Mouse (Mus musculus) fibroblast of lung, adult 2 months (primary cell): ENCODE measurements around the gene Slc39a8.

Source experiments
- DNase-seq: peaks from one replicate; pipeline ENCODE4 v3.0.0-alpha.2; 2011; ENCODE audit warnings: low read depth

The Slc39a8 gene

GRCm38 (mm10) chr3:135845860-135846259 lies 20.8 kb downstream of the Slc39a8 start:
- DNase-seq = no peak

GRCm38 (mm10) chr3:135851607-135852006 lies 26.5 kb downstream of the Slc39a8 start:
- DNase-seq = no peak

GRCm38 (mm10) chr3:135853604-135854297 lies 28.7 kb downstream of the Slc39a8 start:
- no peak for DNase-seq

- DNase-seq = no peak
These were observed 29.4 kb downstream of the Slc39a8 start for GRCm38 (mm10) chr3:135854298-135854984.

GRCm38 (mm10) chr3:135854985-135855340 lies 29.9 kb downstream of the Slc39a8 start:
- no peak for DNase-seq

GRCm38 (mm10) chr3:135856303-135856702 lies 31.2 kb downstream of the Slc39a8 start:
- no peak for DNase-seq

- DNase-seq = no peak
These were observed 32.1 kb downstream of the Slc39a8 start for GRCm38 (mm10) chr3:135857134-135857533.

- DNase-seq = no peak
These were observed 34.4 kb downstream of the Slc39a8 start for GRCm38 (mm10) chr3:135859431-135859830.

GRCm38 (mm10) chr3:135862804-135863203 lies 37.7 kb downstream of the Slc39a8 start:
- peak; percentile 16 for DNase-seq

GRCm38 (mm10) chr3:135869041-135869440 lies 44.0 kb downstream of the Slc39a8 start:
- DNase-seq = no peak

GRCm38 (mm10) chr3:135872325-135872724 lies 47.2 kb downstream of the Slc39a8 start:
- DNase-seq = no peak

- peak; percentile 2 for DNase-seq
These were observed 48.5 kb downstream of the Slc39a8 start for GRCm38 (mm10) chr3:135873596-135873995.

- no peak for DNase-seq
These were observed 53.0 kb downstream of the Slc39a8 start for GRCm38 (mm10) chr3:135878048-135878447.

- DNase-seq = no peak
These were observed 61.0 kb downstream of the Slc39a8 start for GRCm38 (mm10) chr3:135885927-135886658.

GRCm38 (mm10) chr3:135886659-135887027 lies 61.6 kb downstream of the Slc39a8 start:
- peak; percentile 43 for DNase-seq

- no peak for DNase-seq
These were observed 62.2 kb downstream of the Slc39a8 start for GRCm38 (mm10) chr3:135887033-135887855.

- no peak for DNase-seq
These were observed 62.7 kb downstream of the Slc39a8 start for GRCm38 (mm10) chr3:135887856-135888155.

GRCm38 (mm10) chr3:135889401-135889800 lies 64.3 kb downstream of the Slc39a8 start:
- DNase-seq = no peak

GRCm38 (mm10) chr3:135903366-135903765 lies 78.3 kb downstream of the Slc39a8 start:
- DNase-seq = no peak

- no peak for DNase-seq
These were observed 79.8 kb downstream of the Slc39a8 start for GRCm38 (mm10) chr3:135904881-135905280.

- no peak for DNase-seq
These were observed 80.7 kb downstream of the Slc39a8 start for GRCm38 (mm10) chr3:135905729-135906128.

- no peak for DNase-seq
These were observed 81.9 kb downstream of the Slc39a8 start for GRCm38 (mm10) chr3:135907028-135907427.
